In genomic region chr16:27906036-27906435, GRCm38 (mm10) we compare ENCODE assay signal across 17 mouse cellular contexts.
"Had no signal": no experiment of that assay in that cellular context is flagged by ENCODE, and none has a peak within 500 bp of the region (broad histone marks: within the 10 kb centered on the region; RNA-seq: fewer than 3 reads in every experiment).

No protein-coding gene starts in this region.

- DNase-seq: lung, adult 18-20 months; lung, embryonic 14.5 days; lung, postnatal 10 days; lung, postnatal 4 days; midbrain, embryonic 14.5 days; retina, postnatal 1 day; right cerebral cortex, adult 18-20 months; right cerebral cortex, postnatal 14 days; spleen, adult 18-20 months; thymus, adult 18-20 months; thymus, postnatal 14 days; thymus, postnatal 36 days had no signal

- H3K4me1 ChIP-seq: midbrain, embryonic 10.5 days; midbrain, embryonic 12.5 days; neural tube, embryonic 13.5 days; neural tube, embryonic 15.5 days had no signal

- H3K27me3 ChIP-seq: midbrain, embryonic 12.5 days; neural tube, embryonic 13.5 days; neural tube, embryonic 15.5 days had no signal

- H3K9ac ChIP-seq: lung, embryonic 14.5 days; midbrain, embryonic 12.5 days; neural tube, embryonic 13.5 days; neural tube, embryonic 15.5 days had no signal

- H3K4me3 ChIP-seq: midbrain, embryonic 10.5 days; midbrain, embryonic 12.5 days; myocyte; neural tube, embryonic 13.5 days; neural tube, embryonic 15.5 days had no signal

- H3K9me3 ChIP-seq: midbrain, embryonic 10.5 days; midbrain, embryonic 12.5 days; neural tube, embryonic 13.5 days; neural tube, embryonic 15.5 days had no signal

- H3K27ac ChIP-seq: midbrain, embryonic 10.5 days; midbrain, embryonic 12.5 days; neural tube, embryonic 13.5 days; neural tube, embryonic 15.5 days had no signal

- H3K36me3 ChIP-seq: midbrain, embryonic 10.5 days; midbrain, embryonic 12.5 days; neural tube, embryonic 13.5 days; neural tube, embryonic 15.5 days had no signal
